Mouse (Mus musculus) 3T3-L1 (cell line): ENCODE data around the gene Angptl2.
"Not testable (repeated sequence)": the region's sequence is repeated elsewhere in the genome, so short reads cannot be mapped to it uniquely, and the experiment has no call there.

ENCODE experiments used
- DNase-seq: peaks from one replicate; pipeline ENCODE4 v3.0.0-alpha.2; 2015; ENCODE audit warnings: low read depth, low spot score

Angptl2 gene

DNA sequence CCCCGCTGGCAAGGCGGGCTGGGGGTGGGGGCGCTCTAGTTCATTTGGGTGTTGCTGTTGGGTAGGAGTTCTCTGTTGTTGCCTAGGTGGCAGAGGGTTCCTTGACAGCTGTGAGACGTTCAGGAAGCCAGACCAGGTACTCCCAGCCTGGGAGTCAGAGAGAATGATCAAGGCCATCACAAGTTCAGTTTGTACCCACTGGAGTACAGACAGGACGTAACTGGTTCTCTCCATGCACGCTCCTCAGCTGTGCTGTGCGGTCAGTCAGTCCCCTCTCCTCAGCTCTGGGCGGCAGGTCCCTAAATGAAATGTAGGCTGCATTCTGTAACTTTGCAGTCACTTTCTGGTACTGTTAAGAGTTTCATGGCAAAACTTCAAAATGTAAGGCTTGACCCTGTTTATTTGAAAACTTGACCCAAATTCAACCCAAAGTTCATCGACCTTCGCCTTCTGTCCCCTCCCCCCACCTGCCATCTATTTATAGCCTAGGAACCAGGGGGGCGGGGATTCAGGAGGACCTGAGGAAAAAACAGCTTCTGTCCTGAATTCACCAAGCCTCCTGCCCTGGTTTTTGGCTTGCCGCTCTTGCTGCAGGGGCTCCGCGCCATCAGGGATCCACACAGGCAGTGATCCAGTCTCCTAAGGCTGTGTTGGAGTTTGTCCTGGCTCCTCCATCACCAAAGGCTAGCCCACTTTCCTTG, 15.4 kb upstream of the Angptl2 start:
- no peak for DNase-seq

DNA sequence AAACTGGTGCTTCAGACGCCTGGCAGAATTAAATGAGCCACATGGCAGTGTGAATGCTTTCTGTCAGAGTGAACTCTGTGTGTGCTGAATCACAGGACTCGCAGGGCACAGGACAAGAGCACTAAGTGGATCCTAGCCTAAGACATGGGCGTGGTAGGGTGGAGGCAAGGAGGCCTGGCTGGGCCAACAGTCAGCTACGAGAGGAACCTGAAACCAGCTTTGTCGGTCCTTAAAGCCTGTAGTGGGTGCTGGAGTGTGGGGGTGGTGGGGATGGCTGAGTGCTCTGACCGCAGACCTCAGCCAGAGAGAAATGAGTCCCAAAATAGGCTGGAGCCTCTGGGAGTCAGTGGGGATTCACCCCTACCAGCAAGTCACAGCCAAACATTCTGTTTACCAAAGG, 12.6 kb upstream of the Angptl2 start:
- DNase-seq = peak; percentile 50

DNA sequence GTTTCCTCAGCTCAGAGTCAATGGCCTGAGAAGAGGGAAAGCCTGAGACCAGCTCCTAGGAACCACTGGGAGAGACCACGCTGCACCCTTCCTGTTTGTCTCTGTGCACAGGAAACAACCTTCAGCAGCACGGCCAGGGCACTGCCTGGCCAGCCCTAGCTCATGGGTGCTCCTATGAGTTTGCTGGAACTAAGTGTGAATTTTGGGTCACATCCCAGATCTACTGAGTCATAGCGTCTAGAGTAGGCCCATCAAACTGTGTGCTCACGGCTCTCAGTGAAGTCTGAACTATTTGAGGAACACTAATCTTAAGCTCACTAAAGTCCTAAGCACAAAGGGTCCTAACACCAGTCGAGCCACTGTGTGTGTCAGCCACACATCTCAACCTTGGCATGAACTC, 10.9 kb upstream of the Angptl2 start:
- DNase-seq = peak; percentile 92

DNA sequence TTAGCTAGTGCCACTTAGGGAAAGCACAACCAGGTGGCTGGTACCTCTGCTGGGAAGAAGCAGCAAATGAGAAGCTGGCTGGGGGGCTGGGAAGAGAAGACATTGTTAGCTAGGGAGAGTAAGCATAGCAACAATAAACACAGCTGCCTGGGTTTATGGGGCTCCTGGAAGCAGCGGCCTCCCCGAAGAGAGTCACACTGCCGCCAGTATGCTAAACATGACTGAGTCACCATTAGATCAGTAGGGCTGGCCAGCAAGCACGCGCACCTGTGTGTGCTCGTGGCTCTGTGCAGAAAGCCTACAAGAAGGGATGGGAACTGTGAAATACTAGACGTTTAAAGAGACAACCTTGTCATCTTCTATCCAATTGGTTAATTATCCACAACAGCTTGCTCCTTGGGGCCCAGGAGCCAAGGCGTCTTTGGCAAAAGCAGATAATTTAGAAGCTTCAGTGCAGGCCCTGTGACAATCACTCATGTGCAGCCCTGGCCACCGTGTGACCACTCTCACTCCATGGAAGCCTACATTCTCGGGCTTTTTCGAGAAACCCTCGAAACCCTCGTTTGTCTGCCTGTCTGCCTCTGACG, 9.8 kb upstream of the Angptl2 start:
- DNase-seq = peak; percentile 50

DNA sequence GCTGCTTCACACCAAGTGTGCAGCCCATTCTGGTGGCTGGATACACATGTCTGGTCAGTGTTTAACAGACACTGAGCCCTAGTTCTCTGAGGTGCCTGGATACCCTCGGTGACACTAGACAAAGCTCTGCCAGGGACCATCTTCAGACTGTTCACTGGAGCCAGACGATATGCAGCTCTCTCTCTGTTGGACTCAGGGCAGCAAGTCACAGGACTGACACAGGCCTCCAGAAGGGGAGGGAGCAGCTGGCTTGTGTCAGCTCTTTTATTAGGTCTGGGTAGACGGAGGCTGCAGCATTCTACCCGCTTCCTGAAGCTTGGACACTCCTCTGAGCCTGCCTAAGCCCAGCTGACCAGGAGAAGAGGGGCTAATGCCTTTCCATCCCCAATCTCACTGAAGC, 8.8 kb upstream of the Angptl2 start:
- no peak for DNase-seq

DNA sequence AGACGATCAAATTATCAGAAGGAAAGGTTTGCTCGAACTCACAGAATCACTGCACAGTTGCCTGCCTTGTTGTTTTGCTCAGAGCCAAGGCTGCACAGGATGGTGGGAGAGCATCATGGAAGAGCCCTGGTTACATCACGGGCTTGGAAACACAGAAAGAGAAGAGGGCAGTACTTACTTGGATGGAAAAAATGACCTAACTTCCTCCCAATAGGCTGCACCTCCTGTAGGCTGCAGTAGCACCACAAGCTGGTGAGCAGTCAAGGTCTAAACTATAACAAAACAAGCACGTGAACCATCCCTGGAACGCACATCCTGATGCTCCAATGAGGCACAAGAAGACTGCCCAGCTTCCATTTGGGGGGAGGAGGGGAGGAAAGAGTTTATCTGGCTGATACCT, 7.7 kb upstream of the Angptl2 start:
- DNase-seq = no peak

DNA sequence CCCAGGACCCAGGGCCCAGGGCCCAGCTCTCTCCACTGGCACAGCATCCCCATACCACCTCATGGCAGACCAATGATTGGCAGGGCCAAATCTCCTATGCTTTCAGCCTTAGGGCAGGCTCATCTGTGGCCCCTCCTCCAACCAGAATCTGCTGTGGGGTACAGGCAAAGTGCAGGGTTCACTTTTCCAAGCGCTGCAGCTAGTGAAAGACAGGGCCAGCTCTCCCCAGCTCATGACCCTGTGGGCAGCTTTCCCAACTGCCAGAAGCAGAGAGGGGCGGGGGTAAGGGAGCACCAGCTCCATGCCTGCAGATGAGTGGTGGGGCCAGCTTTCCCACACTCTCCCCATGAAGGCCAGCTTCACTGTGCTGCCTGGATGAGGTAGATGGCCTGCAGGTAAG, 5.0 kb upstream of the Angptl2 start:
- no peak for DNase-seq

DNA sequence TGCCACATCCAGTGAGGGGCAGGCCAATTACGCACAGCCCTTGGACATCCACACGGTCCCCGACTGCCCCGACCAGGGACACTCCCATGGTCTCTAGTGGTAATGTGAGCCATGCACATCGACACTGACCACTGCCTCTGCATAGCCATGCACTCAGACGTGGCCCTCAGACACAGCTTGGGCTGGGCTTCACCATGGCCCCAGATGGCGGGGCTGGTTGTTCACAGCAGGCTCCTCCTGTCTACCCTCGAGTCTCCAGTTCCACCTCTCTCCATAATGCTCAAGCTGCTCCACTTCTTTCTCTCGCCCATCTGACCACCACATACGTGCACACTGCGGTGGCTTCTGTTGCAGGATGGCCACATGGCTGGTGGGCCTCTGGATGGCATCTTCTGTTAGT, 4.6 kb upstream of the Angptl2 start:
- DNase-seq = not testable (repeated sequence)

DNA sequence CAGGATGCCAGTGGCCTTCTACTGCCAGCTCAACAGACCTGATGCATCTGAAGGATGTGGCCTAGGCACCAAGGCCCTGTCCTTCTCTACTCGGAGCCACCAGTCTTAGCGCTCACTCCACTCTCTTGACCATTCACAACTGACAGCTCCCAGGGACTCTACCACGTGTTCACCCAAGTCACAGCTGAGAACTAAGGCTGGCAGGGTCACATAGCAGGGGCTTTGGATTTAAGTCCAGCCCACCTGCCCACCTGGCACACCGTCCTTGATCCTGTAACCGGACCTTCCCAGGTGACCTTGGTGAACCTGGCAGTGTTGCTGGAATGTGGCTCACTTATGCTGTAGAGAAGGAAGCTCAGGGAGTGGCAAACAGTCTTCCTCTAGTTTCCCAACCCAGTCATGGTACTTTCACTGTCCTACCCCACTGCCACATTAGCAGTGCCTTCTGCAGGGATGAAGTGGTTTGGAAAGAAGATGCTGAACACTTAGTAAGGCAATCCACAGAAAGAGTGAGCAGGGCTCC, 631 bp upstream of the Angptl2 start:
- no peak for DNase-seq

DNA sequence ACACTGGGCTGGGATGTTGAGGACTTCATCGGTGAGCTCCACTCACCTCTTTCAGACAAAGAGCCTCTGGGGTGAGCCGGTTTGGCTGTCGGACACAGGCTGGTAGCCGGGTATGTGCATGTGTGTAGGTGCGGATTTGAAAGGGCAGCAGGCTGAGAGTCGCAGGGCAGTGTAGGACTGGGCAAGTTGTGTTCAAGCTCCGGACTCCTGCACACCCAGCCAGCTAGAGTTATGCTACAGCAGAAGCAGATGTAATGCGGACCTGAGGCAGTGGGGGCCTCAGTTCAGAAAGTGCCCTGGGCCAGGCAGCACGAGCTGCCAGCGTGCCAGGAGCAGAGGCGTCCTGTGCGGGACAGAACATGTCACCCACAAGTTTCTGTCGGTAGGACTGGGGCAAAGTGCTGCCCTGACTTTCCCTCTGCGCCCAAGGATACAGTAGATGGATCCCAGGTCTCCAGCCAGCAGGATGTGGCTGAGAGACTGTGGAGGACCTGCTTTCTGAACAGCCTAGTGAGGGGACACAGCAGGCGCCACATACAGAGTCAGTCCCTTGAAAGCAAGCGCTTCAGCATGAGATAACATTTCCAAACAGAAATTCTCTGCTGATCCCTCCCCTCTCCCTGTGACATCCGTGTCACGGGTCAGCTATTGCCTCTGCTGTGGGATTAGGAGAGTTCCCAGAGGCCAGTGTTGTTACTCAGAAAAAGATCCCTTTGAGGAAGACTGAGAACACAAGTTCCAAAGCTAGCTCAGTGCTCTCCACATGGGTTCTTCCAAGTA, 966 bp downstream of the Angptl2 start:
- peak; percentile 64 for DNase-seq

DNA sequence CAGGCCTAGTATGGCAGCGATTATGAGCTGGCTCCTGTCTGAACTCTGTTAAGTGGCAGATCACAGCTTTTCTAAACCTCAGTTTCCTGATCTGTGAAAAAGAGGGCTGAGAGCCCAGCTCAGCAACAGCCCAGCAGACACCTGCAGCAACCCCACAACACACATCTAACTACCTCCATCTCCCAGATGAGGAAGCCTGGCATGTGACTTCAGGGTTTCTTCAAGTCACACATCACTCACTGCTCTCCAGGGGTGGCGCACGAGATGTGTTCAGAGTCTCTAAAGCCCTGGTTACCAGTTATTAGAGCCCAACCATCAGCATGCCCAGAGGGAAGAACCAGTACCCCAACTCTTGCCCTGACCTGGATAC, 1.5 kb downstream of the Angptl2 start:
- DNase-seq = peak; percentile 70

DNA sequence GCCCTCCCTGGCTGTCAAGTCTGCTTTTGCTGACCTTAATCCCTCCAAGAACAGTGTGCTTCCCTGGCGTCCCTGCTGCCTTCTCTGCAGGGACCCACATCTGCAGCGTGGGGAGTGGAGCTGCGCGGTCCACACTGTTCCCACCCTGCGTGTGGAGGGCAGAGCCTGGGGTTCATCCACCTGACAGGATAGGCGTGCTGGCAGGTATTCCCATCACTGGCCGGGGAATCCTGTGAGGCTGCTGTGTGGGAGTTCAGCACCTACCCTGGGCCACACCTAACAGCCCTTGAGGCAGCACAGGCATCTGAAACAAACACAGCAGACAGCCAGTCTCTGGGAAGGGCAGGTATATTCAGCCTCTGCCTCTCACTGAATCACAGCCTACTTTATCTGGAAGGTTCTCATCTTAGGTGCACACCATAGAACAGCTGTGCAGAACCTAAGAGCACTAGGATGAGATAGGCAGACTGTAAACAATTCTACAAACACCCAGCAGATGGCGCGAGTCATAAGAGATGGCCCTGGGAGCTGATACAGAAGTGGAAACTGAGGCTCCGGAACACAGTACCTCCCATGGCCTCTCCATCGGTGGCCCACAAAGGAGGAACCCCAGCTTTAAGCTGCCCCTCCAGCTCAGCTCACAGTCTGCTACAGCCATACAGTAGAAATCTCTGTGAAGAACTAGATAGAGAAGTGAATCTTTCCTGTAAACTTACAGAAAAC, 3.2 kb downstream of the Angptl2 start:
- DNase-seq = peak; percentile 79

DNA sequence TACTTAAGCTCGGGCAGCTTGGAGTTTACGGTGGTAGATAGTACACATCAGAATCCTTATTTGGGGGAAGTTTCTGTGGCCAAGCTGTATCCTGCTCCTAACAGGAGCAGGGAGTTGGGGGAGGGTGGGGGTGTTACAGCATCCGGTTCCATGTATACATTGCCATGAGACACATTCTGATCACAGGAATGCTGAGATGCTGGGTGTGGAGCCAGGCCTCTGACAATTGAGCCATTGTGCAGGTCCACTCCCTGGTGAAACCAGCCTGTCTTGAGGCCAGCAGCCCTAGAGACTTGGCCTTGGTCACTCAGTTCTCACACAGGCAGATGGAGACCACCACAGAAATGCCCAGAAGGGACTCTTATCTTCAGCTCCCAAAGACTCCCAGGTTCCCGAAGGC, 3.8 kb downstream of the Angptl2 start:
- DNase-seq = peak; percentile 83

DNA sequence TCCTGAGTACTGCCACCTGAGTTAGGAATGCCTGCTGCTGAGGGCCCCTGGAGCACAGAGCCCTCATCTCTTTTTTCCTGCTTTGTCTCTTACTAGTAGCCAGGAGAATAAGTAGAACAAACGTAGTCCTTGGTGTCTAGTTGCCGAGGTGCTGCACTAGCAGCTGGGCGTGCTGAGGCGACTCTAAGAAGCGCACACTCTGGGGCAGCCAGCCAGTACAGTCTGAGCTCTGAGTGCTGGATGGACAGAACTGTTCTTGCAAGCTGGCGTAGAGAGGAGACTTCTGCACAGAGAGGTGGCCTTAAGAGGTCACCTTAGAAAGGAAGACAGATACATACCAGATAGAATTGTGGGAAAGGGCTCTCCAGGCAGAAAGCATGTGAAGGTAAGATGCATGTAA, 4.4 kb downstream of the Angptl2 start:
- peak; percentile 69 for DNase-seq

DNA sequence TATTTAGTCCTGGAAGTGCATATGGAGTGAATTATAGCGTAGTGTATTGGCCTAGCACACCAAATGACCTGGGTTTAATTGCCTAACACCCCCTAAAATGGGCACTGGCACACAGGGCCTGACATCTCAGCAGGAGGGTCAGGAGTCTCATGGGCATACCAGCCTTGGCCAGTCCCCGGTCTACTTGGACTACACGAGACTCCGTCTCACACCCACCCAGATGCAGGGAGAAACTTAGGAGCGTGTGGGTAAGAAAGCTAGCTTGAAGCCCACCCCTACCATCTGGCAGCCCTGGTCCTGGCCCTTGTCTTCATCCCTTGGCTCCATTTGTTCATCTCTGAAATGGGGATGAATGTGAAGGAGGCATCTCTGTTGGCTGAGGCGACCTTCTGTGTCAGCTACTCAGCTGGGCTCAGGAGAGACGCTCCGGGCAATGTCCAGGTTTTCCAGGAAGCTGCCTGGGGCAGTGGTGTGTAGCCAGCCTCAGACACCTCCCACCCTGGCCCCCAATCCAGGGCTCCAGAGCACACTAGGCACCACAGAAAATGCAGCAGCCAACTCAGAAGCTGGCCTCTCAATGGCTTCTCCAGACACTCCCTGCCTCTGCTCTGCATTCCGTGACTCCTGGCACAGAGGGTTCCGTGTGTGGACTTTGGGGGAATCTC, 4.9 kb downstream of the Angptl2 start:
- DNase-seq = no peak

DNA sequence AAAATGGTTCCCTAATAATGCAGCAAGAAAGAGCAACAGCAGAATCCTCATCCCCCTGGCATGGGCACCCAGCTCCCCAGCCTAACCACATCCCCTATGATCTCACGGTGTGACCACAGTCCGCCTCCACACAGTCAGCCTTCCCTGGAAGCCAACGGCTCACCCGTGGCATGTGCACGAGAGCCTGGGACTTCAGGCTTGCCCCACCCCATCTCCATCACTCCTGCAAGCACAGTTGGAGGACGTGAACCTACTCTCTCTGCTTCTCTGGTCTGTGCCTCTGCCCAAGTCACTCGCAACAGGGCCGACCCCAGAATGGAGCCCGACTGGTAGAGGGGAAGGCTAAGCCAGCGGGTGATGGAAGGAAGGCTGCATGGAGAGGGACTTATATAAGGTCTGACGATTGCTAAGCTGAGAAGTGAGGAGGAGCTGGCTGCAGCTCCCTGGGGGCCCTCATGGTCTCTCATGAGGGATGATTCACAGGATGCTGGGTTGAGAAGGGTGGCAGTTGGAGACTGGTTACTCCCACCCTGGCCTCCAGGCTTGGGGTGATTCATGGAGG, 5.6 kb downstream of the Angptl2 start:
- DNase-seq = peak; percentile 95

DNA sequence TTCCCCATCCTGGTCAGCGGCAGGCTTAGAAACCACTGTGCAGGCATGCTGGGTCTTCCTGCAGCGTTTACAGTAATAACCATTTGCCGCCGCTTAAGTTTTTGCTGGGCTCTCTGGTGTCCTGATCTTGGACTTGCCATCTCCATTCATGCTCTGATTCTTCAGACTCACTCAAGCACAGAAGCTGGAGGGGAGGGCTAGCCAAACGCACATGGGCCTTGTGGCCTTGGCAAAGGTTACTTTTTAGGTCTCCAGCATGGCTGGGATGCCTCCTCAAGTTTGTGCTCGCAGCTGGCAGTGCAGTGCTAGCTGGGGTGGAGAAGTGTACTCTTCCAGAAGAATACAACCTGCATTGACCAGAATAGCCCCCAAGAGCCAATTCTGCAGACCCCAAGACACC, 6.6 kb downstream of the Angptl2 start:
- DNase-seq = no peak

DNA sequence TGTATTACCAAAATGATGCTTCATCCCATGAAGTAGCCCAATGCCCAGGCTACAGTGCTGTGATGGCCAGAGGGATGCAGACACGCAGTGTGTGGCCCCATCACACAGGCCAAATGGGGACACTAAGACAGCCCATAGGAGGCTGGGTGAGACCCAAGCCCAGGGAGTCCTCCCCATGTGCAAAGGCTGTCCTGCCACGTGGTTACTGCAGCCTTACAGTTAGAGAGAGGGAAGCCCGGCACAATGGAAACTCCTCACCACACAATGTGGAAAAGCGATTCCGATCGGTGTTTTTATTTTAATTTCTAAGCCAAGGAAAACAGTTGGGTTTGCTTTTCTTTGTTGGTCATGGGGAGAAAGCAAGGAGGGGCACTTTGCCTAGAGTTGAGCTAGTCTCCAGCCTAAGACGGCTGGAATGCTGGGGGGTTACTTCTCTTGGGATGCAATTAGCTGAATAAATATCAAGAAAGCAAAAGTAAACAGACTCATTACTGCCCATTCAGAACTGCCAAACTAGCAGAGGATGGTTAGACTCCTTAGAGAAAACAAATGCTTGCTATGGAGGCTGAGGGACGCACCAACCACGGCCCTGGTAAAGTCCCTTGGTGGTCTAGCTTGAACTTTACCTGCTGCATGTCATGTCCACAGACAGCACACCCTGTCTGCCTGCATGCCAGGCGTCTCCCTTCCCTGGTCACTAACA, 7.9 kb downstream of the Angptl2 start:
- no peak for DNase-seq

DNA sequence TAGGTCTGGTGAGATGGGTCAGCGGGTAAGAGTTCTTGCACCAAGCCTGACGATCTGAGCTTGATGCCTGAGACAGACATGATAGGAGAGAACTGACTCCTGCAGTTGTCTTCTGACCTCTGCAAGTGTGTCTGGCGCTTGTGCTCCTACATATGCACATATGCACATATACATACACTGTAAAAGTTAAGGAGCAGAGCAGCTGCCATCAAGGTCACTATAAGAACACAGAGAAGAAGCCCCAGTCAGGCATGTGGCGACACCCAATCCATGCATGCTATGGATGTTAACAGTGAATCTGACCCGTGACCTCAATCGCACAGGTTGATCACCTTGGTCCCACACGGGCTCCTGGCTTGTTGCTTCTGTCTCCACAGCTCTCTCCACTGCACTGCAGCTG, 10.1 kb downstream of the Angptl2 start:
- DNase-seq = no peak

DNA sequence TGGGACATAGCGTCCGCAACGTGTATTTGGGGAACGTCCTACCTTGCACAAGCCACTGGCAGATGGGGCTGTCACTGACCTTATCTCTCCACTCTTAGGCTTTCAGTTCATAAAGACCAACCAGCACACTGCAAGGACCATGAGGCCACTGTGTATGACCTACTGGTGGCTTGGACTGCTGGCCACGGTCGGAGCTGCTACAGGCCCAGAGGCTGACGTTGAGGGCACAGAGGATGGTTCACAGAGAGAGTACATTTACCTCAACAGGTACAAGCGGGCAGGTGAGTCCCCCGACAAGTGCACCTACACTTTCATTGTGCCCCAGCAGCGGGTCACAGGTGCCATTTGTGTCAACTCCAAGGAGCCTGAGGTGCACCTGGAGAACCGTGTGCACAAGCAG, 12.2 kb downstream of the Angptl2 start:
- no peak for DNase-seq

DNA sequence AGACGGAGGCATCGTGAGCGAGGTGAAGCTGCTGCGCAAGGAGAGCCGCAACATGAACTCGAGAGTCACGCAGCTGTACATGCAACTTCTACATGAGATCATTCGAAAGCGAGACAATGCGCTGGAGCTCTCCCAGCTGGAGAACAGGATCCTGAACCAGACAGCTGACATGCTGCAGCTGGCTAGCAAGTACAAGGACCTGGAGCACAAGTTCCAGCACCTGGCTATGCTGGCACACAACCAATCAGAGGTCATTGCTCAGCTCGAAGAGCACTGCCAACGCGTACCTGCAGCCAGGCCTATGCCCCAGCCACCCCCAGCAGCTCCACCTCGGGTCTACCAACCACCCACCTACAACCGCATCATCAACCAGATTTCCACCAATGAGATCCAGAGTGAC, 12.7 kb downstream of the Angptl2 start:
- no peak for DNase-seq
